Mouse (Mus musculus) lung, embryonic 15.5 days (tissue): ENCODE data around the gene Skap1. TPM values are rescaled to one million over a fixed set of nuclear protein-coding genes. Genes with fewer than 3 reads are reported as not detected.

Experiments
- ATAC-seq: fragments of 200-750 bp; cut with Nextera tagmentation; 2 replicates; pipeline ENCODE4 v1.8.0; 2017; ENCODE audit warnings: moderate number of reproducible peaks, borderline replicate concordance; ENCODE audit not compliant: low FRiP score, low TSS enrichment; ENCODE audit errors: extremely low read depth
- H3K27ac ChIP-seq: fragments of 300-500 bp; sonication (generic); 2 replicates; pipeline ENCODE4 v1.5.1; 2015; ENCODE audit warnings: moderate library complexity, mild to moderate bottlenecking, inconsistent platforms
- H3K27me3 ChIP-seq: fragments of 300-500 bp; sonication (generic); 2 replicates; pipeline ENCODE4 v1.6.1; 2015; ENCODE audit warnings: inconsistent platforms
- H3K36me3 ChIP-seq: fragments of 300-500 bp; sonication (generic); 2 replicates; pipeline ENCODE4 v1.6.1; 2015; ENCODE audit warnings: inconsistent platforms
- H3K4me1 ChIP-seq: fragments of 300-500 bp; sonication (generic); 2 replicates; pipeline ENCODE4 v1.6.1; 2015; ENCODE audit warnings: inconsistent platforms
- H3K4me2 ChIP-seq: fragments of 300-500 bp; sonication (generic); 2 replicates; pipeline ENCODE4 v1.6.1; 2015; ENCODE audit warnings: inconsistent platforms, mild to moderate bottlenecking, moderate library complexity
- H3K4me3 ChIP-seq: fragments of 300-500 bp; sonication (generic); 2 replicates; pipeline ENCODE4 v1.5.1; 2015; ENCODE audit warnings: mild to moderate bottlenecking, inconsistent platforms
- H3K9ac ChIP-seq: fragments of 300-500 bp; sonication (generic); 2 replicates; pipeline ENCODE4 v1.6.1; 2015; ENCODE audit warnings: inconsistent platforms
- H3K9me3 ChIP-seq: fragments of 300-500 bp; sonication (generic); 2 replicates; pipeline ENCODE4 v1.6.1; 2016; ENCODE audit warnings: inconsistent platforms
- WGBS: fragments of 180-500 bp; shearing (Covaris S2); methylation state at CpG from one replicate; pipeline ENCODE4 v1.1.7; 2015; 5-methylcytosine and 5-hydroxymethylcytosine counted together
- polyA plus RNA-seq: library from polyadenylated mRNA; unstranded; fragments of >200 nt; fragmentation: Nextera tagmentation; extraction: Ambion mirVana; gene quantifications from 2 replicates; pipeline ENCODE4 v1.2.1, GENCODE M21; 2015

The Skap1 gene
- polyA plus RNA-seq, 1 experiment from 2014 or later = 6.6 TPM

DNA sequence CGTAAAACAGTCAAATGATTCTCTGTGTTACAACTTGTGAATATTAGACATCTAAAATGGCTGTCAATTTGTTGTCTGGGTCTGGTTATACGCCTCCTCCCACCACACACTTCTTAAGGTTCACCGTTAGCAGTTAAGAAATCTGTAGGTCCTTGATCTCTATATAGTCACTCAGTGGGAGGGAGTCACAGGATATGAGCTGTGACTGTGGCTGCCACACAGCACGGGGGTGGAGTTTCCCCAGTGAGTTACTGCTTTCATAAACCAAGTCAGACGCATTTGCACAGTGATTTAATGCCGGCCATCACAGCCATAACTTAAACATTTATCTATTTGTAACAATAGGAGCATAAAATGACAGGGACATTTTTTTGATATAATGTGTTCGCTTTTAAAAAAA, 2.6 kb downstream of the Skap1 start:
- Histone ChIP-seq H3K4me2 (no peak overlapping the region), H3K4me1 (peaks cover 21% of the 10 kb centered on the region), H3K36me3 (no peaks in the 10 kb centered on the region), H3K9ac (no peak overlapping the region), H3K4me3 (no peak overlapping the region), H3K9me3 (no peaks in the 10 kb centered on the region), H3K27me3 (peaks cover 40% of the 10 kb centered on the region), H3K27ac (no peak overlapping the region)
- 39% methylated on average over 7 of the region's 7 CpGs for WGBS
- ATAC-seq = no peak

DNA sequence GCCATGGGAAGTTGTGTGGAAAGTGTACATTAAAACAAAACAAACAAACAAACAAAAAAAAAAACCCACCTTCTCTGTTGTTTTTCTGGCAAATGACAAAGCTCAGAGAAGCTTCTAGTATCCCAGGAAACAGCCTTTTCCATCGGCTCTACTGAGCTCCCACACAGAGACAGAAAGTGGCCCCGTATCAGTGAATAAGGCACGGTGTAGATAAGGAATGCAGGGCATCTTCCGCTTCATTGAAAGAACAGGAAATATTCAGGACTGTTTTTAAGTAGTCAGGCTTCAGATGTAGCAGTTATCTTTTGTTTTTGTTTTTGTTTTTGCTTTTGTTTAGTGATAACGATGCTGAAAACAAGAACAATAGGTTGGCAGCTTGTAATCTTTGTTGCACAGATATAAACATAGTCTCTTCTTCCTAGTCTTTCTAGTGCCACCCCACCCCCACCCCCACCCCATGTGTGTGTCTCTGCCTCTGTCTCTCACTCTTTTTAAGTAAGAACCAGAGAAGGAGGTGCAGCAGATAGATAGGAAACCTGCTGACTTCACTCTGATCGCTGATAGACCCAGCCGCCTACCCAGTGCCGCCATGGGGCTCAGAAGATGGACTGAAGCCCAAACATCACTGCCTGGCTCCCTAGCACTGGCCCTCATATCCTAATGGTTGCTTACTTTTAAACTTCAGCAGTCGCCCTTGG, 3.8 kb downstream of the Skap1 start:
- WGBS = 50% methylated on average over 9 of the region's 9 CpGs
- no peak for ATAC-seq
- Histone ChIP-seq H3K4me1 (peaks cover 10% of the 10 kb centered on the region), H3K36me3 (no peaks in the 10 kb centered on the region), H3K27ac (no peak overlapping the region), H3K4me3 (no peak overlapping the region), H3K27me3 (peaks cover 33% of the 10 kb centered on the region), H3K9me3 (no peaks in the 10 kb centered on the region), H3K4me2 (no peak overlapping the region), H3K9ac (no peak overlapping the region)

DNA sequence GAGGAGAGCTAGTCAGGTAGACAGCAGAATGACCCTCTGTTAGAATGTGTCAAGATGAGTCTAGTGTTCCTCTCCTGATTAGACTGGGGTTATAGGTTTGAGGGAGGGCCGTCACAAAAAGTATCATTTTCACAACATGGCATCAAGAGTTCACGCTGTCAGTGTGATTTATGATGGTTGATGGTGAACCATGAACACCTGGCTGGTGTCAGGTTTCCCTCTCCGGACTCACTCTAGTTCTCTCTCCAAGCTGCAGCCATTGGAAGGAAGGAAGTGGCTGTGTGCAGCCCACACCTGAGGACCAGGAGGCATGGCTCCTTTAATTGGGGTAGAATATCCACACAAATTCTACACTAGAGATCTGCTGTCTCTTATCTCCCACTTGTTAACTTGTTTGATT, 18.3 kb downstream of the Skap1 start:
- no peaks in the 10 kb centered on the region for H3K36me3 ChIP-seq
- no peak overlapping the region for H3K4me2 ChIP-seq
- H3K9me3 ChIP-seq = no peaks in the 10 kb centered on the region
- no peak overlapping the region for H3K4me3 ChIP-seq
- no peaks in the 10 kb centered on the region for H3K27me3 ChIP-seq
- H3K9ac ChIP-seq = no peak overlapping the region
- no peak overlapping the region for H3K27ac ChIP-seq
- no peaks in the 10 kb centered on the region for H3K4me1 ChIP-seq
- no peak for ATAC-seq
- 38% methylated on average over 3 of the region's 3 CpGs for WGBS

DNA sequence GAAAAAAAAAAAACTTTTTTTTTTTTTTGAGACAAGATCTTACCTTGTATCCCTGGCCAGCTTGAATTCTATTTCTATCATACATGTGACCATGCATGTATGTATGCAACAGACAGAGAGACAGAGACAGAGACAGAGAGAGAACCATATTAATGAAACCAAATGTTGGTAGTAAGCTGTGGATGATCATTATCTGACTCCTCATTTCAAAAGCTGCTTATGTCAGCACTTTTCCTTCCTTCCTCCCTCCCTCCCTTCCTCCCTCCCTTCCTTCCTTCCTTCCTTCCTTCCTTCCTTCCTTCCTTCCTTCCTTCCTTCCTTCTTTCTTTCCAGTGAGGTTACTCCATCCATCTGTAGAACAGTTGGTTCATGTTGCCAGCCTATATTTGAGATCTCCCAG, 18.8 kb downstream of the Skap1 start:
- H3K4me2 ChIP-seq = no peak overlapping the region
- H3K36me3 ChIP-seq = no peaks in the 10 kb centered on the region
- no peaks in the 10 kb centered on the region for H3K9me3 ChIP-seq
- H3K9ac ChIP-seq = no peak overlapping the region
- ATAC-seq = no peak
- H3K27me3 ChIP-seq = no peaks in the 10 kb centered on the region
- H3K27ac ChIP-seq = no peak overlapping the region
- H3K4me1 ChIP-seq = no peaks in the 10 kb centered on the region
- H3K4me3 ChIP-seq = no peak overlapping the region

GRCm38 (mm10) chr11:96498481-96498880, 34.1 kb downstream of the Skap1 start:
- Histone ChIP-seq H3K36me3 (no peaks in the 10 kb centered on the region), H3K4me3 (no peak overlapping the region), H3K27me3 (no peaks in the 10 kb centered on the region), H3K4me2 (no peak overlapping the region), H3K4me1 (peaks cover 8% of the 10 kb centered on the region; the same call in 1 of the 2 replicates), H3K27ac (no peak overlapping the region), H3K9me3 (no peaks in the 10 kb centered on the region), H3K9ac (no peak overlapping the region)
- WGBS = 56% methylated on average over 8 of the region's 8 CpGs
- no peak for ATAC-seq

- H3K9me3 ChIP-seq = no peaks in the 10 kb centered on the region
- no peak overlapping the region for H3K4me2 ChIP-seq
- peaks cover 26% of the 10 kb centered on the region for H3K4me1 ChIP-seq
- no peaks in the 10 kb centered on the region for H3K36me3 ChIP-seq
- H3K27me3 ChIP-seq = no peaks in the 10 kb centered on the region
- no peak overlapping the region for H3K4me3 ChIP-seq
- H3K9ac ChIP-seq = no peak overlapping the region
- 45% methylated on average over 6 of the region's 6 CpGs for WGBS
- no peak overlapping the region for H3K27ac ChIP-seq
- ATAC-seq = no peak
These were observed 36.6 kb downstream of the Skap1 start for GRCm38 (mm10) chr11:96501042-96501441.

- ATAC-seq = peak; percentile 44; the same call in 1 of the 2 replicates
- no peak overlapping the region for H3K4me3 ChIP-seq
- no peak overlapping the region for H3K4me2 ChIP-seq
- peaks cover 26% of the 10 kb centered on the region for H3K4me1 ChIP-seq
- H3K27ac ChIP-seq = peak overlapping the region; percentile 59
- H3K9me3 ChIP-seq = no peaks in the 10 kb centered on the region
- no peaks in the 10 kb centered on the region for H3K27me3 ChIP-seq
- WGBS = 32% methylated on average over 3 of the region's 3 CpGs
- no peak overlapping the region for H3K9ac ChIP-seq
- H3K36me3 ChIP-seq = no peaks in the 10 kb centered on the region
These were observed 38.6 kb downstream of the Skap1 start for GRCm38 (mm10) chr11:96502948-96503347.

GRCm38 (mm10) chr11:96504509-96505119, 40.2 kb downstream of the Skap1 start:
- H3K9ac ChIP-seq = no peak overlapping the region
- peak overlapping the region; percentile 31 for H3K4me2 ChIP-seq
- H3K27me3 ChIP-seq = no peaks in the 10 kb centered on the region
- peak overlapping the region; percentile 59 for H3K27ac ChIP-seq
- H3K4me3 ChIP-seq = 0 out of 2 replicates have a peak overlapping the region, but pooled peaks have one; percentile 8
- H3K36me3 ChIP-seq = no peaks in the 10 kb centered on the region
- WGBS = 26% methylated on average over 12 of the region's 12 CpGs
- ATAC-seq = peak; percentile 71
- no peaks in the 10 kb centered on the region for H3K9me3 ChIP-seq
- H3K4me1 ChIP-seq = peaks cover 26% of the 10 kb centered on the region

- H3K4me2 ChIP-seq = no peak overlapping the region
- H3K9ac ChIP-seq = no peak overlapping the region
- H3K27ac ChIP-seq = peak overlapping the region; percentile 53
- ATAC-seq = no peak
- H3K4me3 ChIP-seq = no peak overlapping the region
- peaks cover 26% of the 10 kb centered on the region for H3K4me1 ChIP-seq
- H3K9me3 ChIP-seq = no peaks in the 10 kb centered on the region
- H3K27me3 ChIP-seq = no peaks in the 10 kb centered on the region
- WGBS = 43% methylated on average over 5 of the region's 5 CpGs
- no peaks in the 10 kb centered on the region for H3K36me3 ChIP-seq
These were observed 41.4 kb downstream of the Skap1 start for GRCm38 (mm10) chr11:96505841-96506240.

DNA sequence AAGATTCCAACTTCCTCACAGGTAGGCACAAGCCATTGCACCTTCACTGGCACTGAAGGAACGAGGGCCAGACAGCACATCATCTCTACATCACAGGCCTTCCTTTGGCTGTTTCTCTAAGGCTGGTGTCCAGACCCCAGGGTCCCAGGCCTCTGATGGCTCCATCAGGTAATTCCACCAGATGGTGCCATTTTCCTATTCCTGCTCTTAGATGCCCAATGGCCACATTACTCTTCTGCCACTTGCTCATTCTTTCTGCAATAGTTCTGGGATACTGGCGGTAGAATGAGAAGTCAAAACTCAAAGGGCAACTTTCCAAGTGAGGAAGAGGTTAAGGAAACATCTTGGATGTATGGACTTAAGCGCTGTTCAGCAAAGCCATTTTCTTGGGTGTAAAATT, 50.8 kb downstream of the Skap1 start:
- no peak overlapping the region for H3K27ac ChIP-seq
- H3K4me1 ChIP-seq = 0 out of 2 replicates have a peak, but pooled peaks cover 2% of the 10 kb centered on the region
- no peak overlapping the region for H3K4me2 ChIP-seq
- H3K27me3 ChIP-seq = no peaks in the 10 kb centered on the region
- no peak overlapping the region for H3K9ac ChIP-seq
- H3K9me3 ChIP-seq = no peaks in the 10 kb centered on the region
- H3K4me3 ChIP-seq = no peak overlapping the region
- ATAC-seq = no peak
- WGBS = 85% methylated on average over 3 of the region's 3 CpGs
- no peaks in the 10 kb centered on the region for H3K36me3 ChIP-seq

- Histone ChIP-seq H3K9me3 (no peaks in the 10 kb centered on the region), H3K4me1 (no peaks in the 10 kb centered on the region; the same call in 1 of the 2 replicates), H3K27me3 (no peaks in the 10 kb centered on the region), H3K4me2 (no peak overlapping the region), H3K36me3 (no peaks in the 10 kb centered on the region), H3K9ac (no peak overlapping the region), H3K27ac (no peak overlapping the region), H3K4me3 (no peak overlapping the region)
- ATAC-seq = no peak
- WGBS = 70% methylated on average over 6 of the region's 6 CpGs
These were observed 60.1 kb downstream of the Skap1 start for GRCm38 (mm10) chr11:96524541-96524940.

GRCm38 (mm10) chr11:96526137-96526621, 61.8 kb downstream of the Skap1 start:
- H3K4me1 ChIP-seq = no peaks in the 10 kb centered on the region; the same call in 1 of the 2 replicates
- H3K9ac ChIP-seq = no peak overlapping the region
- peak overlapping the region; percentile 81 for H3K27ac ChIP-seq
- no peaks in the 10 kb centered on the region for H3K27me3 ChIP-seq
- no peaks in the 10 kb centered on the region for H3K9me3 ChIP-seq
- peak; percentile 73; the same call in 1 of the 2 replicates for ATAC-seq
- H3K4me2 ChIP-seq = peak overlapping the region; percentile 47
- WGBS = 53% methylated on average over 16 of the region's 16 CpGs
- no peaks in the 10 kb centered on the region for H3K36me3 ChIP-seq
- H3K4me3 ChIP-seq = no peak overlapping the region
